Mouse (Mus musculus): ENCODE measurements at regions not wholly inside any gene's neighbourhood (a gene's known extent, or its start where the extent isn't known, plus 50 kb on each side); places are given as distances from the start of the nearest gene placed in this dataset.

GRCm38 (mm10) chr3:140872511-140872910 is 339.6 kb downstream of the Pdha2 start:
- no peaks in the 10 kb centered on the region for H3K27me3 ChIP-seq (ENCODE audit: control insufficient read depth, insufficient read depth, low read length)
- H3K36me3 ChIP-seq (ENCODE audit: control insufficient read depth, insufficient read depth, low read length): no peaks in the 10 kb centered on the region
- H3K4me3 ChIP-seq (ENCODE audit: insufficient read depth, low read depth, low read length): no peak overlapping the region
- no peaks in the 10 kb centered on the region for H3K79me2 ChIP-seq (ENCODE audit: control insufficient read depth, insufficient read depth, low read length)
- TF ChIP-seq CTCF (IDR thresholded peaks at IDR 0.05; ENCODE audit: low read depth, low read length): no peak
- no peak for TF ChIP-seq POLR2A (IDR thresholded peaks at IDR 0.05; ENCODE audit: extremely low read depth, insufficient read depth, low read length)
- H3K4me1 ChIP-seq (ENCODE audit: control insufficient read depth, insufficient read depth, low read length): no peaks in the 10 kb centered on the region
- no peak for DNase-seq (ENCODE audit: extremely low read depth, low read depth, low spot score)
- H3K9ac ChIP-seq (ENCODE audit: low read depth, low read length): no peak overlapping the region
- 58% methylated on average over 1 of the region's 1 CpGs for WGBS
- no peak overlapping the region for H3K27ac ChIP-seq (replicated peaks; ENCODE audit: insufficient read depth, low read depth, low read length)

GRCm38 (mm10) chr3:140871261-140871660 is 340.9 kb downstream of the Pdha2 start:
- Histone ChIP-seq H3K79me2 (ENCODE audit: control insufficient read depth, insufficient read depth, low read length) (no peaks in the 10 kb centered on the region), H3K27ac (replicated peaks; ENCODE audit: insufficient read depth, low read depth, low read length) (no peak overlapping the region), H3K4me3 (ENCODE audit: insufficient read depth, low read depth, low read length) (no peak overlapping the region), H3K9ac (ENCODE audit: low read depth, low read length) (no peak overlapping the region), H3K4me1 (ENCODE audit: control insufficient read depth, insufficient read depth, low read length) (no peaks in the 10 kb centered on the region), H3K27me3 (ENCODE audit: control insufficient read depth, insufficient read depth, low read length) (no peaks in the 10 kb centered on the region), H3K36me3 (ENCODE audit: control insufficient read depth, insufficient read depth, low read length) (no peaks in the 10 kb centered on the region)
- no peak for TF ChIP-seq POLR2A (IDR thresholded peaks at IDR 0.05; ENCODE audit: extremely low read depth, insufficient read depth, low read length)
- no peak for TF ChIP-seq CTCF (IDR thresholded peaks at IDR 0.05; ENCODE audit: low read depth, low read length)
- DNase-seq (ENCODE audit: extremely low read depth, low read depth, low spot score): no peak
- 97% methylated on average over 2 of the region's 2 CpGs for WGBS

GRCm38 (mm10) chr3:140840197-140840596 is 372.0 kb downstream of the Pdha2 start:
- H3K27ac ChIP-seq (replicated peaks; ENCODE audit: insufficient read depth, low read depth, low read length): no peak overlapping the region
- no peak for TF ChIP-seq POLR2A (IDR thresholded peaks at IDR 0.05; ENCODE audit: extremely low read depth, insufficient read depth, low read length)
- no peak for TF ChIP-seq CTCF (IDR thresholded peaks at IDR 0.05; ENCODE audit: low read depth, low read length)
- H3K27me3 ChIP-seq (ENCODE audit: control insufficient read depth, insufficient read depth, low read length): no peaks in the 10 kb centered on the region
- no peak overlapping the region for H3K4me3 ChIP-seq (ENCODE audit: insufficient read depth, low read depth, low read length)
- no peak for DNase-seq (ENCODE audit: extremely low read depth, low read depth, low spot score)
- no peaks in the 10 kb centered on the region for H3K36me3 ChIP-seq (ENCODE audit: control insufficient read depth, insufficient read depth, low read length)
- H3K79me2 ChIP-seq (ENCODE audit: control insufficient read depth, insufficient read depth, low read length): no peaks in the 10 kb centered on the region
- no peaks in the 10 kb centered on the region for H3K4me1 ChIP-seq (ENCODE audit: control insufficient read depth, insufficient read depth, low read length)
- no peak overlapping the region for H3K9ac ChIP-seq (ENCODE audit: low read depth, low read length)
- 67% methylated on average over 2 of the region's 2 CpGs for WGBS

DNA sequence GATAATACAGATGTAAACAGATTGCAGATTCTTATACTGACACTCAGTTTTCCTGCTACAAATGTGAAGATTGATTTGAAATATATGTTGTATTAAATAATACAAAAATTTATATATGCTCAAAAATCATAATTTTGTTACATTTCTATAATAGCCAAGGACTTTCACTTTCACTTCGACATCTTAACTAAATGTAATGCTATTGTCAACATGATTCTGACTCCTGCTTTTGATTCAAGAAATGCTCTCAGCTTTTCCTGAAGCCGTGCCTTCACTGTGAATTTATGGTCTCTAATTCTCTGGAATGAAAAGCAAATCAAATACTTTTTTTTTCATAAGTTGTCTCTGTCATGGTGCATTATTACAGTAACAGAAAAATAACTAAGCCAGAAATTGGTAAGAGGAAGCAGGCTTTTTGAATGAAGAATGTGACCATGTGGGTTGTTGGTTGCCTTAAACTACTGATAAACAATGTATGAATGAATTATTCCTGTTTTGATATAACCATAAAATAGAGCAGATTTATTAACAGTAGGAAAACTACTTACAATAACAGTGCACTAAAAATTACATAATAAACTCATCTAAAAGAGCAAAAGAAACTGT is 374.1 kb downstream of the Pdha2 start:
- WGBS: 72% methylated on average over 2 of the region's 2 CpGs
- Histone ChIP-seq H3K4me3 (ENCODE audit: insufficient read depth, low read depth, low read length) (no peak overlapping the region), H3K27ac (replicated peaks; ENCODE audit: insufficient read depth, low read depth, low read length) (no peak overlapping the region), H3K27me3 (ENCODE audit: control insufficient read depth, insufficient read depth, low read length) (no peaks in the 10 kb centered on the region), H3K9ac (ENCODE audit: low read depth, low read length) (no peak overlapping the region), H3K36me3 (ENCODE audit: control insufficient read depth, insufficient read depth, low read length) (no peaks in the 10 kb centered on the region), H3K4me1 (ENCODE audit: control insufficient read depth, insufficient read depth, low read length) (no peaks in the 10 kb centered on the region), H3K79me2 (ENCODE audit: control insufficient read depth, insufficient read depth, low read length) (no peaks in the 10 kb centered on the region)
- no peak for DNase-seq (ENCODE audit: extremely low read depth, low read depth, low spot score)
- TF ChIP-seq POLR2A (IDR thresholded peaks at IDR 0.05; ENCODE audit: extremely low read depth, insufficient read depth, low read length): no peak
- no peak for TF ChIP-seq CTCF (IDR thresholded peaks at IDR 0.05; ENCODE audit: low read depth, low read length)

DNA sequence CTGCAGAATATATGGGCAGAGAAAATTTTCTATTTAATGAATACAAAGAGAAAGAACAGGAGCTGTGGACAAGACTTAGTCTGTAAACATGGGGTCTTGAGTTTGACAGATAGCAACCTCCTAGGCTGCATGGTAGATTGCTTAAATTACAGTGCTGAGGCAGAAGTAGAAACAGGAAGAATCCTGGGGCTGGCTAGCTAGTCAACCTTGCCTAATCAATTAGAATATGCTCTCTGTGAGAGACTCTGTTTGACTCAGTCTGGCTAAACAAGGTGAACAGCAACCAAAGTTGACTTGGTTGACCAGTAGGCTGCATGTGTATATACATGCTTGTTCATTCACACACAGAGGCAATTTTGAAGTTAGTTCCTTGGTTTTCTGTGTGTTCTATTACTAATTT is 390.9 kb downstream of the Pdha2 start:
- Histone ChIP-seq H3K27me3 (ENCODE audit: control insufficient read depth, insufficient read depth, low read length) (no peaks in the 10 kb centered on the region), H3K27ac (replicated peaks; ENCODE audit: insufficient read depth, low read depth, low read length) (no peak overlapping the region), H3K36me3 (ENCODE audit: control insufficient read depth, insufficient read depth, low read length) (no peaks in the 10 kb centered on the region), H3K4me1 (ENCODE audit: control insufficient read depth, insufficient read depth, low read length) (no peaks in the 10 kb centered on the region), H3K79me2 (ENCODE audit: control insufficient read depth, insufficient read depth, low read length) (no peaks in the 10 kb centered on the region), H3K4me3 (ENCODE audit: insufficient read depth, low read depth, low read length) (no peak overlapping the region), H3K9ac (ENCODE audit: low read depth, low read length) (no peak overlapping the region)
- no peak for TF ChIP-seq CTCF (IDR thresholded peaks at IDR 0.05; ENCODE audit: low read depth, low read length)
- no peak for TF ChIP-seq POLR2A (IDR thresholded peaks at IDR 0.05; ENCODE audit: extremely low read depth, insufficient read depth, low read length)
- no peak for DNase-seq (ENCODE audit: extremely low read depth, low read depth, low spot score)

GRCm38 (mm10) chr3:140805586-140805985 is 406.6 kb downstream of the Pdha2 start:
- TF ChIP-seq CTCF (IDR thresholded peaks at IDR 0.05; ENCODE audit: low read depth, low read length) (no peak), POLR2A (IDR thresholded peaks at IDR 0.05; ENCODE audit: extremely low read depth, insufficient read depth, low read length) (no peak)
- H3K36me3 ChIP-seq (ENCODE audit: control insufficient read depth, insufficient read depth, low read length): no peaks in the 10 kb centered on the region
- 90% methylated on average over 2 of the region's 2 CpGs for WGBS

More at GRCm38 (mm10) chr3:140805586-140805985, 406.6 kb downstream of the Pdha2 start:
- Histone ChIP-seq H3K27ac (replicated peaks; ENCODE audit: insufficient read depth, low read depth, low read length) (no peak overlapping the region), H3K79me2 (ENCODE audit: control insufficient read depth, insufficient read depth, low read length) (no peaks in the 10 kb centered on the region), H3K4me1 (ENCODE audit: control insufficient read depth, insufficient read depth, low read length) (no peaks in the 10 kb centered on the region), H3K9ac (ENCODE audit: low read depth, low read length) (no peak overlapping the region), H3K4me3 (ENCODE audit: insufficient read depth, low read depth, low read length) (no peak overlapping the region), H3K27me3 (ENCODE audit: control insufficient read depth, insufficient read depth, low read length) (no peaks in the 10 kb centered on the region)
- no peak for DNase-seq (ENCODE audit: extremely low read depth, low read depth, low spot score)

Data from liver, adult 2 months (tissue).